Mouse (Mus musculus) adrenal gland, postnatal 10 days (tissue): Measurements from ENCODE around the gene Sphk2. TPM values are rescaled to one million over a fixed set of nuclear protein-coding genes. Genes with fewer than 3 reads are reported as not detected.
A peak's percentile ranks its signal among the peaks of the same experiment; 100 is the strongest.

Experiments used
- DNase-seq: peaks from one replicate; pipeline ENCODE4 v3.0.0; 2021; ENCODE audit warnings: mixed read lengths
- total RNA-seq, 2 experiments: library from RNA; stranded (reverse); gene quantifications; 2 replicates each; pipeline ENCODE4 v1.2.3; 2021

The Sphk2 gene
- total RNA-seq, 2 experiments from 2014 or later = 28.0 to 28.8 TPM

DNA sequence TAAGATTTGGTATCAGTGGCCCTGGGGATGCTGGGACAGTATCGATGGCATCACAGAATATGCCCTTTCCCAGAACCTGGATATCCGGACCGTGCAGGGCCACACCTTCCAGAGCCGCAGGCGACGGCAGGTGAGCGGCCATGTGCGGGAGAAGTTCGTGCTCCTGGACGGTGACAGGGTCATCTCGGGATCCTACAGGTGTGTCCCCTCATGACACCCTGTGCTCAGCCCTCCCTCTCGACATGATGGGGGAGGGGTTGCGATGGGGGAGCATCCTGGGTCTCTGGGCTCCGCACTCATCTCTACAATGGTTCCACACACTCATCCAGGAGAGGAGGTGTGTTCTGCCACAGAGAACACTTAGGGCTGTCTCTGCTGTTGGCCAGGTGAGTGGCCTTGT is 6.0 kb upstream of the Sphk2 start:
- DNase-seq = no peak

DNA sequence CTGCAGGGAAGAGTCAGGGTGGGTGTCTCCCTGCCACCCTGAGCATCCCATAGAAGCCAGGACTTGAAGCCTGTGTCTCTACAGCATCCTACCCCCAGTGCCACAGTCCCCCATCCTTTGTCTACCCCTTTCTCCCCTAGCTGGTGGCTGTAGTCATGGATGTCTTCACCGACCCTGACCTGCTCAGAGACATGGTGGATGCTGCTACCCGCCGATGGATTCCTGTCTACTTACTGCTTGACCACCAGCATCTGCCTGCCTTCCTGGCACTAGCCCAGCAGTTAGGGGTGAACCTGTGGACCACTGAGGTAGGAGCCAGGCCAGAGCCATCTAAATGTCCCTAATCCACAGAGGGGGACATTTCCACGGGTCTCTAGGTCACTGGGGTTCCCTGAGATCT is 5.5 kb upstream of the Sphk2 start:
- DNase-seq = no peak

DNA sequence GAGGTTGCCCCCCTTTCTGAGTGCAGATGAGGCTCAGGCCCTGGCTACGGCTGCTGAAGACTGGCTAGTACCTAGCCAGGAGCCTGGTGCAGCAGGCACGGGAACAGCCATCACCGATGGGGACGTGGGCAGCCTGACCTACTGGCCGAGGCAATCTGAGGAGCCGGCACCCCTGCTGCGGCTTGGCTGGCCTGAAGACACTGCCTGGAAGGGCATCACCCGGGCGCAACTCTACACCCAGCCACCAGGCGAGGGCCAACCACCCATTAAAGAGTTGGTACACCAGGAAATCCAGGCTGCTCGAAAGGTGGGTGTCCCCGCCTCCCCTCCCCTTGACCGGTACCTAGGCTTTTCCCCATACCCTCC is 4.5 kb upstream of the Sphk2 start:
- no peak for DNase-seq

DNA sequence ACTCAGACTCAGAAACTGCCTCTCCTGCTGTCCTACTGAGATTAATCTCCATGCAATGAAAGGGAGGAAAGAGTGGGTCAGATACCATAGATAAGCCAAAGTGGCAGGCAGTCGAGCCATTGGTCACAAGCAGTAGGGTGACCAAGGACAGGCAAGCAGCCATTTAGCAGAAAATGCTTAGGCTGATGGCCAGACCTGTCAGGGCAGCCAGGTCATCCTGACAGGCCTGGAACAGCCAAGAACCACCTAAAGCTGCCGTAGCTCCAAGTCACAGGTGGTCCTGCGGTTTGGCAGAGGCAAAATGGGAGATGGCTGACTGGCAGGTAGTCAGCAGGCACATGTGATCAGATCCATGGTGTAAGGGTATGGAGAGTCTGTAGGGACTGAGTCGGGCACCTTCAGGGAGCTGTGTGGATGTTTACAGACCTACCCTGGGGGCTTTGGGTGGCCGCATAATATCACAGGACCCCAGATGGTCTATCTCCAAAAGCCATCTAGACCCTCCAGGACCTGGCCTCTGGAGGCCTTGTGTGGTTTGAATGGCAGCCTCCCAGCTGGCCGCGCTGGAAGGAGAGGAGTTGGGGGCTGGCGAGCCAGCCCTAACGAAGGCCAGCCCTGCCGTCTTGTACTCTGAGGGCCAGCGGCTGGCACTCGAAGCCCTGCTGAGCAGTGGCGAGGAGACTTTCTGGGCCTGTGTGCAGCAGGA is 4.0 kb upstream of the Sphk2 start:
- DNase-seq = no peak

DNA sequence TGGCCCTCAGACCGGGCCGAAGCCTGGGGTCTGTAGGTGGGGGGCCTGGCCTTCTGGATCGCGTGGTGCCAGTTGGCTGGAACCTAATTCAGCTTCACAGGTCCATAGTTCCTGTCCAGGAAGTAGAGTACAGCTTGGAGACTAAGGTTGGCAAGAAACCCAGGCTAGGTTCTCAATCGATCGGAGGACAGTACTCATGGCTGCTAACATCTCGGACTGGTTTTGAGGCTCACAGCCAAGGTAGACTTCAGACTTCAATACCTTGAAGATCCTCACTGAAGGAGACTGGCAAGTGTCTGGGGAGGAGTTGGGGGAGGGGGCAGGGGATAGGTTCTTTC is 3.4 kb upstream of the Sphk2 start:
- no peak for DNase-seq

GRCm38 (mm10) chr7:45720413-45721233 is 2.8 kb upstream of the Sphk2 start, which contains the start of gene Fam83e:
Gene Fam83e, plus strand, starts transcription at chr7:45721212.
- DNase-seq = no peak

DNA sequence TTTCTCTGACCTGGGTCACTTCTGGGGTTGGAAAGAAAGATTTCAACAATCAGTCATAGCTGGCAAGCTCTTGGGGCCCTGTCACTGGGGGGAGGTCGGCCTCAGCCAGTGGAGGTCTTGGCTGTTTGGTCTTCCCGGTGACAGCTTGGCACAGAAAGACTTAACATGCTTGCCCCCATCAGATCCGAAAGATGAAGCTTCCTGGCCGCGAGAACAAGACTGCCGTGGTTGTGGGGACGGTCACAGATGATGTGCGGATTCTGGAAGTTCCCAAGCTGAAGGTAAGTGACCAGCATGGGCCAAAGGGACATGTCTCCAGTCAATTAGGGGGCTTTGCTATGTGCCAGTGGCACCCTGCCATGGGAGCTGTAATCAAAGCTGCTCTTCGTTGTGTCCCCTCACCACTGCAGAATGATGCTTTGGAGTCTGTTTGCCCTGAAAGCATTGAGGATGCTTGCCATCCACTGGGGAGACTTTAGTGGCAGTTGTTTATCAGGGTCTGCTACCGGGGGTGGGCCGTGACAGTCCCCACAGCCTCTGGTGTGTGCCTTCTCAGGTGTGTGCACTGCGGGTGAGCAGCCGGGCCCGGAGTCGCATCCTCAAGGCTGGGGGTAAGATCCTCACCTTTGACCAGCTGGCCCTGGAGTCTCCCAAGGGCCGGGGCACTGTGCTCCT is 2.1 kb upstream of the Sphk2 start:
- no peak for DNase-seq

- DNase-seq = no peak
Observed at GRCm38 (mm10) chr7:45719180-45719579, 1.4 kb upstream of the Sphk2 start.

GRCm38 (mm10) chr7:45718331-45718730 is 529 bp upstream of the Sphk2 start:
- DNase-seq = no peak

DNA sequence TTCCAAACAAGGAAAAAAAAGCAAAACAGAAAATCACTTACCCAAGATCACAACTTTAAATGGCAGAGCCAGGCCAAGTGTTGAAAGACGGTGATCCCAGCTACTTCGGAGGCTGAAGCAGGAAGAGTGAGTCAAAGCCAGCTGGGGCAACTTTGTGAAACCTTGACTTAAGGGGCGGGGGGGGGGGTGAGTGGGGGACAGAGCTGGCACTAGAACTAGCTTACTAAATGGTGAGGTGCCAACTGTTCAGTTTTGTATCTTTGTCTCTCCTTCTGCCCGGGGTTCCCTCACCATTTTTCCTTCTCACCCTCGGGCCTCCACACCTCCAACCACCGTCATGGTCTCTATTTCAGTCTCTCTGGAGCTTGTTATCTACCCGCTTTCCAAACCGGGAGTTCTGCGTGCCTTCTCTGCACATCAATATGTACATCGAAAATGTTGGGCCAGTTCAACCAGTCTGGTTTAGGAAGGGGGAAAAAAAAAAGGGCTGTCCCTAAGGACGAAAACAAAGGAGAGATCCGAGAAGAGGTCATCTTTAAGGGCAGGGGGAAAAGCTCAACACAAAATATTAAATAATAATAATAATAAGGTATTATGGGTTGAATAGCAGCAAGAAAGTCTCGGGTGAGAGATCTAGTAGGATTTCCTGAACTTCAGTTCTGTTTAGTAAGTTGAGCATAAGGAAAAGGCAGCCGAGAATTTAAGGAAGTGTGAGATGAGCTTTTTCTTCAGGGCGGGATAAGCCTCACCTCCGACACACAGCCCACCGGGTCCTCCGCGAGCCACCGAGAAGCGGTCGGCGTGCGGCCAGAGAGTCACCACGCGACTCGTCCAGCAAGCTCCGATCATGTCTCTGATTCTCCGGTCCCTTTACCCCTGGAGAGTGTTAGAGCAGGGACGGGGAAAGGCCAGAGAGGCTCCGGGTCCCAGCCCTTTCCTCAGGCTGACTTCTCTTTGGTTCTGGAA is 567 bp downstream of the Sphk2 start:
- no peak for DNase-seq

DNA sequence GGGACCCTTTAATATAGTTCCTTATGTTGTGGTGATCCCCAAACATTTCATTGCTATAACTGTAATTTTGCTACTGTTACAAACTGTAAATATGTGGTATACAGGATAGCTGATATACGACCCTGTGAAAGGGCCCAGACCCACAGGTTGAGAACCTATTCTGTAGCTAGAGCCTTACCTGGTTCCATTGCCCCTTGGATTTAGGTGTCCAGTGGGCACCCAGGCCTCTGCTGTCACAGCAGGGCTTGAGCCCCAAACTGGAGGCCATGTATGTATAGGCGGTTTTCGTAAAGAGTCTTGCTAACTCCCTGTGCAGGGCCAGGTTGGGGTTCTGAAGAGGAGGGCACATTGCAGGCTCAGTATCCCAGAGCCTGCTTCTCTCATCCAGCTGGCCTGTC is 1.3 kb downstream of the Sphk2 start:
- no peak for DNase-seq

DNA sequence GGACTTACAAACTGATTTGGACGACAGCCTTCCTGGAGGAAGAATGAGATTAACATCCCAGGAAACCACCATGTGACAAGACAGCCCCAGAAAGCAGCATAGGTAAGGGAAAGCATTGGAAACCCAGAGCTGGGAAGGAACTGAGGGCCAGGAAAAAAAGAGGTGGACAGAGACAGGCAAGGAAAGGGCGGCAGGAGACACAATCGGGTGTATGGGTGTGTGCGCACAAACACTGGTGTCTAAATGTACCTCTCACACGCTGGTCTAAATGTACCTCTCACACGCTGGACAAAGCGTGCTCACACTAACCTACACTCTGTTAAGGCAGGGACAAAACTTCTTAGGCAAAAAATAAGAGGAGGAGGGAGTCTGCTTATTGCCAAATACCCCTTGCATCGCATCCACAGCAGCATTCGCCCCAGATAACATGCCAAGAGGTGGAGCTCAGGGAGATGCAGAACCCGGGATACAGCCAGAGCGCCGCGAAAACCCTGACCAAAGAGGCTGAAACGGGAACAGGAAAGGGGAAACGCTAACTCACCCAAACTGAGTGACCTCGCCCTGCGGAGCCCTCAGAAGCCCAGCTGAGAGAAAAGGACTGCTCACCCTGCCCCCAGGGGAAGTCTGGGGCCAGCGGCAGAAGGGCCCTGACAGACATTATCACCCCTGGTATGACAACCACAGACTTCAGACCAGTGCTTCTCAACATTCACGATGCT is 1.9 kb downstream of the Sphk2 start:
- no peak for DNase-seq

DNA sequence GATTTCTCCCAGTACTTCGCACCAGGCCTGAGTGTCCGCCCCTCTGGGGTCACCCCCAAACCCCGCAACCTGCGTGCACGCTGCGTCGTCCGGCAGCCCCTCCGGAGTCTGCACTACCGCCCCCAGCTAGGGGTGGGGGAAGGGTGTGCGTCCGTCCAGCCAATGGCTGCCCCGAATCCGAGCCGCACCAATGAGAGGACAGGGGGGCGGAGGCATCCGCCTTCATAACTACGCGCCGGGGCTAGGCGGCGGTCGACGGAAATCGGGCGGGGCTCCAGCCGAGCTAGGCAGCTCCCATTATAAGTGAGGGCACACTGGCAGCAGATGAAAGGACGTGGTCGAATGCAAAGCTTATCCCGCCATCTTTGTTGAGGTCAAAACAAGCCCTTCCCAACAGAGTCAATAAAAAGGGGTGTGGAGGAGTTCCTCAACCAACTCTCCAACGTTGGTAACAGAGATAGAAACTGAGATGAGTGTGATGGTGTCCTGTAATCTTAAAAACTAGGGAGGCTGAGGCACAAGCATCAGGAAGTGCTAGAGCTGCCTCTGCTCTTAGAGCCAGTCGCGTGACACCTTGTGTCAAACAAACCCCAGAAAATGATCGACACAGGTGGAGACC is 2.6 kb downstream of the Sphk2 start, which contains the start of gene Rpl18:
TSS of gene Rpl18 (plus strand) at position 368 of the 619 bp plus-strand sequence.
- DNase-seq = peak; percentile 98

DNA sequence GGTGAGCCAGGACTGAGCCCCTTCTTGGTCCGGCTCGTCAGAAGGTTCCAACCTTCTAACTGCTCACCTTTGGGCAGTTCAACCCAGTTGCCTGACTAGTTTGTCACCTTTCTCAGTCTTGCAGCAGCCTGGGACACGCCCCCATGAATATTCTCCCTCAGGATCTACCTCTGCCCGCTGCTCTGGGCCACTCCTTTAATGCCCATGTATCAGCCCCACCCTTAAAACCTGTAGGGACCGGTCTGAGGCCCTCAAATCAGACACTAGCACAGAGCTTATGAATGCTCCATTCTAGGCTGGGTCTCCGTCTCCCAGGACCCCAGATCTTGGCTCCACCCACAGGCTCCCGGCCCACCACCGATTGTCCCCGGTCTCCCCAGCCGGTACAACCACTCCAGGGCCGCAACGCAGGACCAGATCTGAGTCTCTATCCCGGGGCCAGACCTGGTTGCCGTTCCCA is 3.1 kb downstream of the Sphk2 start:
- DNase-seq = no peak

- no peak for DNase-seq
Observed at GRCm38 (mm10) chr7:45713881-45714520, 3.8 kb downstream of the Sphk2 start.

DNA sequence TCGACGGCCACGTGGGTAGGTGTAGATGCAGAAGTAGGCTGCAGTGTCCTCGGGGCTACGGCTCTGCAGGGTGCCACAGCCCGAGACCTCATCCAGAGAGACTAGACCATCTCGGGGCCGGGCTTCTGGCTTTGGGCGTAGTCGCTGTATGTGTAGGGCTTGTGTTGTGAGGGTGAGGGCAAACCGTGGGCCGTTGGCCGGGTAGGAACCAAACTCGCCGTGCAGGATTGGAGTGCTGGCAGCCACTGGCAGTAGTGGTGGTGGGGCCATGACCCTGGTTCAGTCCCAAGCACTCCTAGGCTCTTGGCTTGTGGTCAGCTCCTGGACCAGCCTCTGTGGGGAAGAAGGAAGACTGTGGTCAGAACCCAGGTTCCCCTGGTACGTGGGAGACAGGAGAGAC is 4.4 kb downstream of the Sphk2 start:
- DNase-seq = no peak

DNA sequence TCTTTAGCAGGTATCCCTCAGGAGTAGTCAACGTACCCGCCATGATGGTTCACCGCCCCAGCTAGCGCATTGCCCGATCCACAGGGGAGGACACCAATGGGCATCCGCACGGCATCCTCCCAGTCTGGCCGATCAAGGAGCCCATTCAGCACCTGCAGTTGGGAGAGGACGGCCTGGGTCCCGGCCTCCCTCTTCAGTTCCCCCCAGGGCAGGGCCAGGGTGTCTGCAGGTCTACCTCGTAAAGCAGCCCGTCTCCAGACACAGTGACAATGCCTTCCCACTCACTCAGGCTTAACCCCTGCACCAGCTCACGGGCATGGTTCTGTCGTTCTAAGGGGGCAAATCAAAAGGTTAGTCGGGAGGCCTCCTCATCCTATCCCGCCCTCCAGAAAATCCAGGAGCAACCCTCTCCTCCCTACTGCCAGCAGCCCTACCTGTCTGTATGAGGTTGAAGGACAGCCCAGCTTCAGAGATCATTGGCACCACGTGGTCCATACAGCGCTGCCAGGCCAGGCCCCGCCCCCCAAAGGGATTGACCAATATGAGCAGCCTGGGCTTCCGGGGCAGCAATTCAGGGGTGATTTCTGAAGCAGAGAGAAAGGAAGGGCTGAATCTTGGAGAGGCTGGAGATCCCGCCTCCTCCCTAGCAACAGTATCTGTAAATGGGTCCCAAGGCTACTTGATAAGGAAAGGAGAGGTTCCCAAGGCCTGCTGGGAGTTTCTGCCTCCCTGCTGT is 5.6 kb downstream of the Sphk2 start:
- peak; percentile 84 for DNase-seq

DNA sequence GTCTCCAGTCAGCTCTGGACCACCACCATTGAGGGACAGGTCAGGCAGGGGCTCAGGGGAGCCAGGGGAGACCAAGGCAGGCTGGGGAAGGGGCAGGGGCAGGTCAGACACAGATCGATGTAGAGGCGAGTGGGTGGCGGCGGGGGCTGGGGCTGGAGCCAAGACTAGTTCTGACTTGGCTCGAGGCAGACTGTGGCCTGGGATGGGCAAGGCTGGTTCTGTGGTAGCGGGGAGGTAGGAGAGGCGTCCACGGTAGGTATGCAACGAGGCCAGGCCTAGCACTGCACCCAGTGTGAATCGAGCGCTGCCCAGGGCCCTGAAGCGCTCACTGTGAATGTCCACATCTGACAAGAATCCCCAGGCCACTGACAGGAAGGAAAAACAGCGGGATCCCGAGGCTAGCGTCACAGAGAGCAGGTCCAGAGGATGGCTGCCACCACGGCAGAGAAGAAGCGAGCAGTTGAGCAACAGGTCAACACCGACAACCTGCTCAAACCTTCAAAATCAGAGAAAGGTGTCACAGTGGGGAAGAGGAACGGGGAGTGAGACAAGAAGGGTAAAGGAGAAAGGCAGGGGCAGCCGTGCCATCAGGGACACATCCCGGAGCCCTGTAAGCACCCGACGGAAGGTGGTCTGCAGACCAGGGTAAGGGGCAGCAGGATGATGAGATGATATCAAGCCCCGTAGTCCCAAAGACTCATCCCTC is 6.3 kb downstream of the Sphk2 start:
- no peak for DNase-seq
